Mouse (Mus musculus): ENCODE data around the gene Ifnk. TPM values are rescaled to one million over a fixed set of nuclear protein-coding genes. Genes with fewer than 3 reads are reported as not detected.

The Ifnk gene
- total and polyA plus RNA-seq, 3 experiments: not detected

GRCm38 (mm10) chr4:35134846-35135611, 16.8 kb upstream of the Ifnk start:
- Histone ChIP-seq H3K9ac (ENCODE audit: control insufficient read depth, low read depth, low read length, poor library complexity, severe bottlenecking) (no peak overlapping the region), H3K9me3 (replicated peaks; ENCODE audit: insufficient read depth, low read length) (no peaks in the 10 kb centered on the region), H3K27ac (ENCODE audit: control insufficient read depth, low read depth, low read length) (no peak overlapping the region), H3K36me3 (ENCODE audit: control insufficient read depth in 1 of 2, insufficient read depth in 2 of 2, low read length in 2 of 2) (peaks cover 0 to 35% of the 10 kb centered on the region in 2 experiments; a peak in 2 of 4 replicates), H3K4me1 (ENCODE audit: control insufficient read depth in 1 of 2, insufficient read depth in 2 of 2, low read length in 2 of 2) (peaks cover 15 to 29% of the 10 kb centered on the region in 2 experiments), H3K4me3 (ENCODE audit: control insufficient read depth in 1 of 2, insufficient read depth in 1 of 2, low read depth in 2 of 2, low read length in 2 of 2) (no peak overlapping the region), H3K79me2 (ENCODE audit: control insufficient read depth, insufficient read depth, low read length, poor library complexity) (no peaks in the 10 kb centered on the region), H3K27me3 (ENCODE audit: control insufficient read depth in 1 of 2, insufficient read depth in 2 of 2, low read length in 2 of 2) (no peaks in the 10 kb centered on the region)
- DNase-seq (ENCODE audit: low read depth, low spot score): no peak
- TF ChIP-seq ZMIZ1 (IDR thresholded peaks at IDR 0.05; ENCODE audit: low read depth, low read length) (no peak), TCF12 (IDR thresholded peaks at IDR 0.05; ENCODE audit: low read depth, low read length) (no peak), CHD1 (IDR thresholded peaks at IDR 0.05; ENCODE audit: low read depth, low read length) (no peak), RCOR1 (IDR thresholded peaks at IDR 0.05; ENCODE audit: low read depth, low read length) (no peak), USF2 (IDR thresholded peaks at IDR 0.05; ENCODE audit: borderline replicate concordance in 1 of 2, insufficient read depth in 1 of 2, low read depth in 1 of 2, low read length in 2 of 2) (no peak), E2F4 (IDR thresholded peaks at IDR 0.05; ENCODE audit: borderline replicate concordance, low read depth, low read length) (no peak), RAD21 (IDR thresholded peaks at IDR 0.05; ENCODE audit: low read depth, low read length) (no peak), POLR2A (IDR thresholded peaks at IDR 0.05; ENCODE audit: control insufficient read depth in 1 of 2, insufficient read depth in 1 of 2, low read depth in 1 of 2, low read length in 2 of 2, poor library complexity in 1 of 2) (no peak), BHLHE40 (IDR thresholded peaks at IDR 0.05; ENCODE audit: borderline replicate concordance, low read depth, low read length) (no peak), ZC3H11A (IDR thresholded peaks at IDR 0.05; ENCODE audit: low read depth, low read length) (no peak), ZNF384 (IDR thresholded peaks at IDR 0.05; ENCODE audit: low read depth, low read length) (no peak), MXI1 (IDR thresholded peaks at IDR 0.05; ENCODE audit: low read depth, low read length) (no peak)

- no peak for DNase-seq (ENCODE audit: low read depth, low spot score)
- Histone ChIP-seq H3K4me1 (ENCODE audit: control insufficient read depth in 1 of 2, insufficient read depth in 2 of 2, low read length in 2 of 2) (peaks cover 13 to 28% of the 10 kb centered on the region in 2 experiments), H3K9me3 (replicated peaks; ENCODE audit: insufficient read depth, low read length) (no peaks in the 10 kb centered on the region), H3K9ac (ENCODE audit: control insufficient read depth, low read depth, low read length, poor library complexity, severe bottlenecking) (no peak overlapping the region), H3K4me3 (ENCODE audit: control insufficient read depth in 1 of 2, insufficient read depth in 1 of 2, low read depth in 2 of 2, low read length in 2 of 2) (no peak overlapping the region), H3K27me3 (ENCODE audit: control insufficient read depth in 1 of 2, insufficient read depth in 2 of 2, low read length in 2 of 2) (no peaks in the 10 kb centered on the region), H3K79me2 (ENCODE audit: control insufficient read depth, insufficient read depth, low read length, poor library complexity) (no peaks in the 10 kb centered on the region), H3K36me3 (ENCODE audit: control insufficient read depth in 1 of 2, insufficient read depth in 2 of 2, low read length in 2 of 2) (peaks cover 0 to 30% of the 10 kb centered on the region in 2 experiments; a peak in 2 of 4 replicates), H3K27ac (ENCODE audit: control insufficient read depth, low read depth, low read length) (no peak overlapping the region)
- TF ChIP-seq POLR2A (IDR thresholded peaks at IDR 0.05; ENCODE audit: control insufficient read depth in 1 of 2, insufficient read depth in 1 of 2, low read depth in 1 of 2, low read length in 2 of 2, poor library complexity in 1 of 2): no peak
- no peak for TF ChIP-seq HCFC1 (IDR thresholded peaks at IDR 0.05; ENCODE audit: low read depth, low read length)
- no peak for TF ChIP-seq BHLHE40 (IDR thresholded peaks at IDR 0.05; ENCODE audit: borderline replicate concordance, low read depth, low read length)
- no peak for TF ChIP-seq TCF12 (IDR thresholded peaks at IDR 0.05; ENCODE audit: low read depth, low read length)
- TF ChIP-seq TAL1 (IDR thresholded peaks at IDR 0.05; ENCODE audit: low read length): no peak
- TF ChIP-seq CHD1 (IDR thresholded peaks at IDR 0.05; ENCODE audit: low read depth, low read length): no peak
- TF ChIP-seq MAX (IDR thresholded peaks at IDR 0.05; ENCODE audit: low read length): no peak
- TF ChIP-seq MAZ (IDR thresholded peaks at IDR 0.05; ENCODE audit: low read depth, low read length): no peak
- TF ChIP-seq MAFK (IDR thresholded peaks at IDR 0.05; ENCODE audit: borderline replicate concordance, low read depth, low read length): no peak
Observed at GRCm38 (mm10) chr4:35135806-35136205, 16.1 kb upstream of the Ifnk start.
